Mouse (Mus musculus): ENCODE results near the gene Asb16.

Asb16 gene

GRCm38 (mm10) chr11:102268520-102269244 is at the start of gene Asb16:
Asb16 (plus strand) TSS chr11:102268743.
- CTCF ChIA-PET, result interaction anchor here (0.6 to 14.7 kb wide), 26 partner anchors 8 to 385 kb away, joined by 3 to 224 read pairs (median 4); partner anchors contain the start of genes BC030867 (in 3 of the 4), Fam171a2 (in 1 of the 4), Grn (in 1 of the 4) and Tmub2 (in 1 of the 4)
- POLR2A ChIA-PET, result interaction anchor here in 3 of 4 experiments (0.7 to 8.1 kb wide), 37 partner anchors 8 to 178 kb away, joined by 3 to 94 read pairs (median 6); partner anchors contain the start of genes BC030867 (in 3 of the 3), Grn (in 3 of the 3), Slc25a39 (in 3 of the 3) and Tmub2 (in 3 of the 3)

- POLR2A ChIA-PET, result interaction anchor here (0.5 to 5.4 kb wide), 20 partner anchors 9 to 1459 kb away, joined by 3 to 42 read pairs (median 3); partner anchors contain the start of genes Hdac5 (in 2 of the 4), G6pc3 (in 1 of the 4), Grn (in 1 of the 4) and Kcnh4 (in 1 of the 4)
- CTCF ChIA-PET, result interaction anchor here in 2 of 4 experiments (0.6 to 3.5 kb wide), 10 partner anchors 9 to 304 kb away, joined by 3 to 8 read pairs (median 4); partner anchors contain the start of genes Fam171a2 (in 1 of the 2) and Hdac5 (in 1 of the 2)
These were observed 49.8 kb upstream of the Asb16 start for GRCm38 (mm10) chr11:102218783-102219182.

- POLR2A ChIA-PET, result interaction anchor here in 3 of 4 experiments (0.6 to 5.4 kb wide), 13 partner anchors 9 to 1460 kb away, joined by 3 to 42 read pairs (median 3); partner anchors contain the start of genes Hdac5 (in 2 of the 3), BC030867 (in 1 of the 3), G6pc3 (in 1 of the 3) and Kcnh4 (in 1 of the 3)
- CTCF ChIA-PET, result interaction anchor here in 3 of 4 experiments (0.6 to 3.5 kb wide), 12 partner anchors 10 to 305 kb away, joined by 3 to 8 read pairs (median 4); partner anchors contain the start of genes Fam171a2 (in 1 of the 3) and Hdac5 (in 1 of the 3)
These were observed 49.1 kb upstream of the Asb16 start for GRCm38 (mm10) chr11:102219247-102219993.

- ChIA-PET POLR2A (interaction anchor here in 2 of 4 experiments (0.7 to 5.4 kb wide), 8 partner anchors 8 to 188 kb away, joined by 3 to 42 read pairs (median 4); partner anchors contain the start of genes Hdac5 (in 2 of the 2) and BC030867 (in 1 of the 2)), CTCF (interaction anchor here in 2 of 4 experiments (0.6 to 3.5 kb wide), 3 partner anchors 10 to 27 kb away, joined by 3 to 8 read pairs (median 4); partner anchors contain the start of gene Hdac5 (in 1 of the 2))
These were observed 48.6 kb upstream of the Asb16 start for GRCm38 (mm10) chr11:102219994-102220346.

GRCm38 (mm10) chr11:102220451-102220850 is 48.1 kb upstream of the Asb16 start:
- POLR2A ChIA-PET, result interaction anchor here in 3 of 4 experiments (0.5 to 5.4 kb wide), 6 partner anchors 8 to 188 kb away, joined by 3 to 22 read pairs (median 4); partner anchors contain the start of gene Hdac5 (in 2 of the 3)
- CTCF ChIA-PET, result interaction anchor here in 1 of 4 experiments (0.6 to 3.5 kb wide), 3 partner anchors 10 to 223 kb away, joined by 4 to 8 read pairs (median 4); partner anchors contain the start of gene Hdac5

GRCm38 (mm10) chr11:102221243-102221953 is 47.1 kb upstream of the Asb16 start:
- CTCF ChIA-PET, result interaction anchor here in 2 of 4 experiments (0.5 to 1.5 kb wide), 3 partner anchors 12 to 39 kb away, joined by 3 to 6 read pairs (median 4); partner anchors contain the start of gene BC030867 (in 1 of the 2)
- POLR2A ChIA-PET, result interaction anchor here (0.5 to 5.4 kb wide), 10 partner anchors 7 to 187 kb away, joined by 3 to 22 read pairs (median 3); partner anchors contain the start of gene Hdac5 (in 2 of the 4)

GRCm38 (mm10) chr11:102221954-102222351 is 46.6 kb upstream of the Asb16 start:
- POLR2A ChIA-PET, result interaction anchor here in 2 of 4 experiments (0.6 to 1.5 kb wide), 4 partner anchors 8 to 102 kb away, joined by 3 to 5 read pairs (median 3); no protein-coding TSS in a partner anchor

GRCm38 (mm10) chr11:102223166-102223565 is 45.4 kb upstream of the Asb16 start:
- POLR2A ChIA-PET, result interaction anchor here (0.7 to 2.0 kb wide), 27 partner anchors 9 to 185 kb away, joined by 3 to 10 read pairs (median 3); partner anchors contain the start of genes BC030867 (in 2 of the 4), Slc25a39 (in 2 of the 4), Tmub2 (in 2 of the 4) and G6pc3 (in 1 of the 4)
- CTCF ChIA-PET, result interaction anchor here (0.6 to 2.4 kb wide), 33 partner anchors 9 to 264 kb away, joined by 3 to 16 read pairs (median 4); partner anchors contain the start of genes BC030867 (in 3 of the 4), Asb16 (in 1 of the 4) and Fam171a2 (in 1 of the 4)

More at GRCm38 (mm10) chr11:102221954-102222351, 46.6 kb upstream of the Asb16 start:
- CTCF ChIA-PET, result interaction anchor here in 2 of 4 experiments (0.6 to 1.5 kb wide), 3 partner anchors 12 to 61 kb away, joined by 3 to 5 read pairs (median 4); partner anchors contain the start of gene BC030867 (in 1 of the 2)

GRCm38 (mm10) chr11:102224686-102225085 is 43.9 kb upstream of the Asb16 start:
- ChIA-PET POLR2A (interaction anchor here in 3 of 4 experiments (0.5 to 2.0 kb wide), 12 partner anchors 17 to 343 kb away, joined by 3 to 10 read pairs (median 3); partner anchors contain the start of genes BC030867 (in 2 of the 3) and G6pc3 (in 1 of the 3)), CTCF (interaction anchor here in 3 of 4 experiments (0.5 to 2.4 kb wide), 9 partner anchors 14 to 1364 kb away, joined by 3 to 16 read pairs (median 4); partner anchors contain the start of gene BC030867 (in 2 of the 3))

- POLR2A ChIA-PET, result interaction anchor here in 3 of 4 experiments (0.6 to 2.0 kb wide), 5 partner anchors 17 to 77 kb away, joined by 3 to 5 read pairs (median 3); partner anchors contain the start of genes BC030867 (in 1 of the 3) and G6pc3 (in 1 of the 3)
- CTCF ChIA-PET, result interaction anchor here in 2 of 4 experiments (0.5 to 2.4 kb wide), 3 partner anchors 23 to 503 kb away, joined by 3 to 16 read pairs (median 6); partner anchors contain the start of gene BC030867 (in 2 of the 2)
These were observed 43.3 kb upstream of the Asb16 start for GRCm38 (mm10) chr11:102225221-102225620.

- POLR2A ChIA-PET, result interaction anchor here in 3 of 4 experiments (0.6 to 5.4 kb wide), 13 partner anchors 9 to 103 kb away, joined by 3 to 42 read pairs (median 4); partner anchors contain the start of genes BC030867 (in 1 of the 3), G6pc3 (in 1 of the 3) and Tmem101 (in 1 of the 3)
- CTCF ChIA-PET, result interaction anchor here in 3 of 4 experiments (0.5 to 2.5 kb wide), 6 partner anchors 15 to 366 kb away, joined by 3 to 17 read pairs (median 4); partner anchors contain the start of genes BC030867 (in 2 of the 3) and Tmem101 (in 1 of the 3)
These were observed 42.2 kb upstream of the Asb16 start for GRCm38 (mm10) chr11:102226067-102226978.

GRCm38 (mm10) chr11:102227270-102228190 is 41.0 kb upstream of the Asb16 start:
- ChIA-PET CTCF (interaction anchor here (0.6 to 2.5 kb wide), 17 partner anchors 11 to 354 kb away, joined by 3 to 17 read pairs (median 5); partner anchors contain the start of genes BC030867 (in 1 of the 4), Lsm12 (in 1 of the 4), Nags (in 1 of the 4) and Tmem101 (in 1 of the 4)), POLR2A (interaction anchor here (0.6 to 5.4 kb wide), 27 partner anchors 9 to 1168 kb away, joined by 3 to 42 read pairs (median 4); partner anchors contain the start of genes Slc25a39 (in 2 of the 4), BC030867 (in 1 of the 4), Pyy (in 1 of the 4) and Tmem101 (in 1 of the 4))

- ChIA-PET CTCF (interaction anchor here (0.6 to 3.1 kb wide), 14 partner anchors 11 to 353 kb away, joined by 3 to 17 read pairs (median 5); partner anchors contain the start of genes BC030867 (in 1 of the 4), Lsm12 (in 1 of the 4) and Nags (in 1 of the 4)), POLR2A (interaction anchor here (0.5 to 5.4 kb wide), 22 partner anchors 9 to 433 kb away, joined by 3 to 42 read pairs (median 4); partner anchors contain the start of genes BC030867 (in 2 of the 4), Slc25a39 (in 2 of the 4) and Pyy (in 1 of the 4))
These were observed 40.4 kb upstream of the Asb16 start for GRCm38 (mm10) chr11:102228191-102228545.
